Mouse (Mus musculus): ENCODE data around the gene Sult6b2.

The Sult6b2 gene

DNA sequence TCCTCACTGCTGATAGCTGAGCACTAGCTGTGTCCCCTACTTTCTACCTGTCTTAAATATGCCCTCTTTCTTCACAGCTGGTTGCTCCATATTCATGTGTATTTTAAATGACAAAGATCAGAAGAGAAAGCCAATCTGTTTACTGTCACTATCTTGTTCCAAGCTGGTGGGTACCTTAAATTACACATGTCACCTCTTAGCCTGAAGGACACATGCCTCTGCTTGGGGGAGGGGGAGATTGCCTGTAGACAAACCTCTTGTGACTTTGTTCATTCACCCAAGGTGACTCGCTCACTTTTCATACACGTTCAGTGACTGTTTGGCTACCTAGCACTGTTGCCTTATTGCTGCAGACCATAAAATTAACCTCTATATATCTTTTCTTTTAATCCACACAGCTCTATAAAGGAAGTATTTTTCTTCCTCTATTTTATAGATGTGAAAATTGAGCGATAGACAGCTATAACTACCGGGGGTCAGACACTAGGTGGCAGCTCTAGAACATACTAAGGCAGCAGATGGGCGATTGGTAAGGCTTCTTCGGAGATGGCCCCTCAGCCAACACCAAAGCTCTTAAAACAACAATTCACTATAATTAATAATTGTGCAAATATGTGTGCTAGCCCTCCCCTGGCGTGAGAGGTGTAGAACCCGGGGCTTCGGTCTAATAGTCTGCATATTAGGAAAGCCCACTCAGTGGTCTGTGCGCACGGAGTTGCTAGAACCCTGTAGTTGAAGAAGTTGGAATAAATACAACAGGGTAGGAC is 25.1 kb downstream of the Sult6b2 start:
- ATAC-seq (ENCODE audit: low TSS enrichment), result peak; percentile 79

DNA sequence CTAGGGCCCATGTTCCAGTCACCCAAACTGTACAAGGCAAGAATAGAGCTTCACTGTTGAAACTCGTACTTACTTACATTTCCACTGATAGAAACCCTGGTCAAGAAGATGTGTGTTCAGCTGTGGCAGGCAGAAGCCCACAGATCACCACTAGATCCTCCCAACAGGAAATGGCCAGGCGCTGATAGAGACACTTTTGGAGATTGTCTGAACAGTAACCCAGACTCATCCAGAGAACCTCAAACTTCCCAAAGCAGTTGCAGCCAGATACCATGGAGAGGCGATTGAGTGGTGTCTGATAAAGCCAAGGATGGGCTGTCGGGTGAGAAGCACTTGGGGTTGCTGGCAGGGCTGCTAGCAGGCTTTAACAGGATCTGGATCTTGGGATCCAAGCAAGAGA is 27.4 kb downstream of the Sult6b2 start:
- no peak for ATAC-seq (ENCODE audit: low TSS enrichment)

DNA sequence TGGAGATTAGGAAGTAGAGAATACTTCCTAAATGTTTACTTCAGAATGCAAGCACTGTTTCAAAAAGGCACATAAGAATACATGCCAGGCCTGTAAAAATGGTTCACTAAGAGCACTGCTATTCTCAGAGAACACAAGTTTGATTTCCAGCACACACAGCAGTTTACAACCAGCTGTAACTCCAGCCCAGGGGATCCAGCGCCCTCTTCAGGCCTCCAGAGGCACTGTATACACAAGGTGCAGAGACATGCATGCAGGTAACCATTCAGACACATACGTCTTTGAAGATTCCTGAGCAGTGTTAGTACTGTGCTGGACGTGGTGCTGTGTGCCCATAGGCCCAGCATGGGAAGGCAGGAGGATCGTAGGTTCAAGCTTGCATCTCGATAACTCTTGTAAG is 30.7 kb downstream of the Sult6b2 start:
- no peak for ATAC-seq (ENCODE audit: low TSS enrichment)

DNA sequence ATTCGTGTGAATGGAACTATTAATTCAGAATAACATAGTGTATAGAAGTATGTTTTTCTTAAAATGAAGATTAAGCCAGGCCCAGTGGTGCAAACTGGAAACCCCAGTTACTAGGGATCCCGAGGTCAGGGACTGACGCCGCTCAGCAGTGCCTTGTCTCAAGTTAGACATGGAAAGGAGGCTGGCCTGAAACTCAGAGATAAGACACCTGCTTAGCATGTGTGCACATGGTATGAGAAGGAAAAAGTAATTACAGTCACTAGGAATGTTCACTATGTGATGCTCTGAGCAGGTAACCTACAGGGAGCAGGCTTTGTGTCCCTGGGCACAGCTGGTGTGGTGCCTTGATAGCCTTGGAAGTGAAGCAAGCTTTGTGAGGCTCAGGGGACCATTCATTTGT is 32.7 kb downstream of the Sult6b2 start:
- ATAC-seq (ENCODE audit: low TSS enrichment), result no peak

DNA sequence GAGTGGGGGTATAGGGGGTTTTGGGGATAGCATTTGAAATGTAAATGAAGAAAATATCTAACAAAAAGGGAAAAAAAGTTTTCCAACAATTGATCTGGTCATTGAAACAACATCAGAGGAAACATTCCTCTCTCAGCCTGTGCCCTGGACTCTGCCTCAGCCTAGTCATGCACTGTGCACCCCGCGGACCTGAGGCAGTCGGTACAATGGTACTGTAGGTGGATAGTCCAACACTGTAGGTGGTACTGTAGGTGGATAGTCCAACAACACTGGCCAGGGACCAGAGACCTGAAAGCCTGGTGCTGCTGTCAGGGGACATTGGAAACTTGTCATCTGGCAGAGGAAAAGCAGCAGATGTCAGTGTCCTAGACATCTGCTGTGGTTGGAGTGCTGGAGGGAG is 34.4 kb downstream of the Sult6b2 start:
- no peak for ATAC-seq (ENCODE audit: low TSS enrichment)

DNA sequence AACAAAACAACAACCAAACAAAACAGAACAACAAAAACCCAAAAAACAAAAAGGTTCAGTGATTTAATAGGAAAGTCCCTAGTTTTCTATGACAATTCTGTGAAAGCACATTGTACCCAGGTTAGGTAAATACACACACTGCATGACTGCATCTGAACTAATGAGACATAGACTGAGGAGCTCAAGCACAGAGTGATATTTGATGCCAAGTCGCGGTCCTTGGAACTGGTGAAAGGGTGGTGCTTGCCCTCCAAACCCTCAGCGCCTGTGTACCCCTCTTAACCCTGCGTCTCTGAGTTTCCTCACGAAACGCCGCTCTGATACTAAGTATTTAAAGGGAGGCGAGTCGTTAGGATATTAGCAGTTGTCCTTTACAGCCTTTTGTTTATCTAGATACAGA is 37.0 kb downstream of the Sult6b2 start:
- ATAC-seq (ENCODE audit: low TSS enrichment), result no peak

DNA sequence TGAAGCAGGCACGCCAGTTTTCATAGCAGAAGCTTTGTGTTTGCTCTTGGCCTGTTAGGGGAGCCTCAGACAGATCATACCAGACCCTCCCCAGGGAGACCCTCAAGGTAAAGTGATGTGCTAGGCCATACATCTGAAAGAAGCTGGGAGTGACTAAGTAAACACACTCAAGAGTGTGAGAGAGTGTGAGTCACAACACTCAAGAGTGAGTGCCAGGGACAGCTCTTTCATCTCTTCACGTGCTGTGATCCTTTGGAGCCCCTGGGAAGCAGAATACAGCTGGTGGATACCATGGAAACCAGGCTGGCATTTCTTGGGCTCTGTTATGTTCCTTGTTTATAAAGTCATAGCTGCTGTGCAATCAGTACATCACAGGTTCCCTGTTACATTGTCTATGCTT is 39.4 kb downstream of the Sult6b2 start:
- no peak for ATAC-seq (ENCODE audit: low TSS enrichment)

DNA sequence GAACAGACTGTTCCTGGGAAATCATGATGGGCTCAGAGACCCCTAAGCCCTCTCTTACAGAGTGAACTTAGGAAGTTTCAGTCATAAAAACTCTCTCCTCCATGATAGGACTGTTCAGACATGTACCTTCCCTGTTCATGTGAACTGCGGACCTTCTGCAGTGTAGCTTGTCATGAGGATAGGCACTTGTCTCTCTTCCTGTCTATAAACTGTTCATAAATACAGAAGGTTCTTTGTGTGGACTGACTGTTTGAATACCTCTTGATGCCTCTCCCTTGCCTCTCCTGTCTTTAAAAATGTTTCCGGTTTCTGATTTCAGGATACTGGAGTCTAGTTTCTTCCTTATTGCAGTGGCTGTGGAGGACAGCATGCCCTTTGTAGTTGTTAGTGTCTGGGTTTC is 44.7 kb downstream of the Sult6b2 start:
- ATAC-seq (ENCODE audit: low TSS enrichment), result no peak

DNA sequence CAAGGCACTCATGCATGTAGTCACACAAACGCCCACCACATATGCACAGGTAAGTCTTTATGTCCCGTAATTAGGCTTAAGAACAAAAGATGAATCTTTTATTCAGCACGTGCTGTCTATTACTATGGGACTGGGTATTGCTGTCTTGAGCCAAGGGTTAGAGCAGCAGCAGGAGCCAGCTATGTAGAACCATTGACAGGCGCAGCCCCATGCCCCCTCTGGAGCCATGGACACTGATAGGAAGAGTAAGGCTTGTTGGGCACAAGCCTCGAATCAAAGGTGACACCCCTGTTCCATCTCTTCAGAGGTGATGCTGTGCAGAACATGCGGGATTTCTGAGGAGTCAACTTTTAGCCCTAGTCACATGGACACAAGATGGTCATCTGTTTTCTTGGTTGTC is 45.7 kb downstream of the Sult6b2 start:
- ATAC-seq (ENCODE audit: low TSS enrichment), result no peak

DNA sequence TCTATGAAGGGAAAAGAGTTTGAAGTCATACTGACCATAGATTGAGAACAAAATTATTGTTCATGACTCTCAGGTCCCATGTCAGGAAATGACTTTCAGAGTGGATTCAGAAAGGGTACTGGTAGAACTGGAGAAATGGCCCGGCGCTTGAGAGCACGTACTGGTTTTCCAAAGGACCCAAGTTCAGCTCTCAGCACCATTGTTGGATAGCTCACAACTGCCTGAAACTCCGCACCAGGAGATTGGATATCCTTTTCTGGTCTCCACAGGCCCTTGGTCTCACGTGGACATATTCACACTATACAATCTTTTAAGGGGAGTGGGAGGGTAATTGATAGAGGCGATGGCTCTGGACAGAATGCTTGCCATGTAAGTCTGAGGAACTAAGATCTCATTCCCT is 46.3 kb downstream of the Sult6b2 start:
- no peak for ATAC-seq (ENCODE audit: low TSS enrichment)

DNA sequence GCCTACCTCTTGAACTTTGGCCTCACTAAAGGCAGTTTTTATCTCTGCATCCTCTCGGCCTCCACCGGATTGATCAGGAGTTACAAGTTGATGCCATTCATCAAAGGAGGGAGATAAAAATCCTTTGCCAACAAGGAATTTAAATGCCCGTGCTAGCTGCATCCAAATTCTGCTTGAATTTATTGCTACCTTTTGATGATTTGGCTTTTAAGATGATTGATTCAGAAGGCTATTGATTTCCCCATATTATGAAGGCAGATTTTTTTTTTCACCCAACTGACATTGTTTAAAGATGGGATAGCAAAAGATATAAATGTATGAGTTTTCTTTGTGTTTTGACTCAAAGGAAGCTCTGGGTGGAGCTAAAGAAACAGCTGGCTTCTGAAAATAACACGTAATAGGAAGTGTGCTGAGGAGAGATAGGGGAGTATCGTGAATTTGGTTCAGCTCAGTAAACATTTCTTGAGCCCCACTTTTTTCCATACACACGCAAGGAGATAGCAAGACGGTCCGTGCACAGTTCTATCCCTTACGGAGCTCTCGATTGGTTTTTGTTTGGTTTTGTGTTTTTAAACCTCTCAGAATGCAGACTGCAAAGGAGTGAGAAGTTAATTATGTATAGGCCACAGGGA is 46.9 kb downstream of the Sult6b2 start:
- no peak for ATAC-seq (ENCODE audit: low TSS enrichment)

DNA sequence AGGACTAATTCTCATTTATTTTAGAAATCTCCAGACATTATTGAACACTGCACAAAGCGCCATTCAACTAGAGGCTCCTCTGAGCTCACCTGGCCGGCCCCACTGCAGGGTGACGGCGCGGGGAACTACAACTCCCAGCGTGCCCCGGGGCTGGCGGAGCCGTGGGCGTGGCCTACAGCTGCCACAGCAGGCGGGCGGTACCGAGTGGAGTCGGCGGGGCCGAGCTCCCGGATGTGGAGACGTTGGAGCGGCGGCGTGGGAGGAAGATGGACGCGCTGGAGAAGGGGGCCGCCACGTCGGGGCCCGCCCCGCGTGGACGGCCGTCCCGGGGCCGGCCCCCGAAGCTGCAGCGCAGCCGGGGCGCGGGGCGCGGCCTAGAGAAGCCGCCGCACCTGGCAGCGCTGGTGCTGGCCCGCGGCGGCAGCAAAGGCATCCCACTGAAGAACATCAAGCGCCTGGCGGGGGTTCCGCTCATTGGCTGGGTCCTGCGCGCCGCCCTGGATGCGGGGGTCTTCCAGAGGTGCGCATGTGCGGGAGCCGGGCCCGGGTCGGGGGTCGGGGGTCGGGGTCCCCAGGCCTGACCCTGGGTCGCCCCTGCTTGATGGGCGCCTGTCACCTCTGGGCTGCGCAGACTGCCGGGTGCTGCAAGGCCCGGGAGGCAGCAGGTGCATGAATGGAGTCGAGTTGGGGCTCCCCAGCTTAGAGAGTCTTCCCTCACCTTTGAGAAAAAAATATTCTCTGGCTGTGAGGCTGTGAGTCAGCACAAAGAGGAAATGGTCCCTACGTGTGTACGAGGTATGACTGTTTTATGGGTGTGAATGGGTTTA is 47.6 kb downstream of the Sult6b2 start, which contains the start of gene Cmas:
Gene Cmas, plus strand, starts transcription at position 180 of the 827 bp plus-strand sequence.
- peak; percentile 91 for ATAC-seq (ENCODE audit: low TSS enrichment)

DNA sequence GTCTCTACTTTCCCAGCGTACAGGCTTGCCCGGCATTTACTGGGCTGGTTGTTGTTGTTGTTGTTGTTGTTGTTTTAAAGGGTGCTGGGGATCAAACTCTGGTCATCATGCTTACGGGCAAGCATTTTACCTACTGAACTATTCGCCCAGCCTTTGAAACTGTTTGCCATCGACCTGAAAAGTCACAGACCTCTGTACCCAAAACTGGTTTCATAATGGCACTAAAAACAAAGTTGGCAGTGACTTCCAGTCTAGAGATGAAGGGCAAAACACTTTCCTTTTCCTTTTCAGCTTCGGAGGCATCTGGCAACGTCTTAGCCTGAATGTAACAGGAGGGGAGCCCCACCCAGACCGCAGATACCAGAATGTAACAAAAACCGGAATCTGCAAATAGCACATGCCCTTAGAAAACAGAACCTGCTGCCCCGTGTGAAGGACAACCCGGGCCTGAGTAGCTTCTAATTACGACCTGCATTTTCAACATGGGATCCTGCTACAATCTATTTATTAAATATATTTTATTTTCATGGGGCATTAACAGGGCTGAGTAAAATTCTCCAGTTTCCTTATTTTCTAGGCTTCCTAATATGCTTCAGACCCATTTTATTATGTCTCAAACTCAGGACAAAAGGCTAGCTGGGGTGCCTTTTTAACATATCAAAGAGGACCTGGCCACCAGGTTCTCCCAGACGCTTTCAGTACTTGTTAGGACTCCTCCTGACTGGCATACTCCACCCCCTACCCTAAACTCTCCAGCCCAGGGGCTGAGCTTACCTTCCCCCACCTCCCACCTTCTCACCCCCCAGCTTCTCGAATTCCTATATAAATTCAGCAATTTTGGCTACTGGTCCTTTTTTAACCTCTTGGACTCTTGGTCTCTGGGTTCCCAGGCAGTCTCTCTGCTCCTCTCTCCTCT is 51.7 kb downstream of the Sult6b2 start:
- no peak for ATAC-seq (ENCODE audit: low TSS enrichment)

DNA sequence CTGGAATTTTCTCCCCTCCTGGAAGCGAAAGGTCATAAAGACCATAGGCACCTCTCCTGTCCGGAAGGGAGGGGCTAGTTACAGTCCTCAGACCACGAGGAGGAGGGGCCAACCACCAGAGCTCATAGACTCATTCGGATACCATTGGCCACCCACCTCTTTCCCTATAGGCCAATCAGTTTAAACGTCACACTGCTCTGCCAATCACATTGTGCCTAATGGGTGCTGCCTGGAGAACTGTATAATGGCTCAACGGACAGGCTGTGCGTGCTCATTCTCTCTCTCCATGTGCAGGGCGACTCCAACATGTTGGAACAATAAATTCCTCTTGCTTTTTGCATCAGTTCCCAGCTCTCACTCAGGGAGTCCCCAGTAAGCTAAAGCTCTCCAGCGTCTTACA is 52.9 kb downstream of the Sult6b2 start:
- ATAC-seq (ENCODE audit: low TSS enrichment), result no peak

DNA sequence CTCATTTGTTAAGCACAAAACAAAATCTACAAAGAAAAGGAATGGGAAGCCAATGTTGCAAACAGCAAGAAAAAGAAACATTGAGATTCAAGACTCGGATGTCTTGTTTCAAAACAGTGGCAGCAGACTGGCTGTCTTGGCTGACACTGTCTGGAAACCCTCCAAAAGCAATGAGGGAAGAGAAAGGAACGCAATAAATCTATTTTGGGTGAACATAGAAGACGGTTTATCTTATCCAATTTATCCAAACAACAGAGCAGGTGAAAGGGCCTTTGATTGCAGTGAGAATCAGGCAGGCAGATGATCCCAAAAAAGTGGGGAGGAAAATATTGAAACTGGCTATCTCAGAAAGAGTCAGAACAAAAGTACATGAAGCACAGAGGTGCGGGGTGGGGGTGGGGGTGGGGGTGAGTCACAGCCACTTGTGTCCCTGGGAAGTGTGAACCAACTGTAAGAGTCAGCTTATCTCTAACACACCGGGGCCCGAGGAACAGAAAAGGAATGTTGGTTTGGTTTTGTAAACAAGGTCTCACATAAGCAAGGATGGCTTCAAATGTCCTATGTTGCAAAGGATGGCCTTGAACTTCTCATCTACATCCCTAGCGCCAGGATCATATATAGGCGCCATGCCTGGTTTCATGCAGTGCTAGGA is 56.1 kb downstream of the Sult6b2 start:
- 0 out of 2 replicates have a peak, but pooled peaks have one; percentile 41 for ATAC-seq (ENCODE audit: low TSS enrichment)

DNA sequence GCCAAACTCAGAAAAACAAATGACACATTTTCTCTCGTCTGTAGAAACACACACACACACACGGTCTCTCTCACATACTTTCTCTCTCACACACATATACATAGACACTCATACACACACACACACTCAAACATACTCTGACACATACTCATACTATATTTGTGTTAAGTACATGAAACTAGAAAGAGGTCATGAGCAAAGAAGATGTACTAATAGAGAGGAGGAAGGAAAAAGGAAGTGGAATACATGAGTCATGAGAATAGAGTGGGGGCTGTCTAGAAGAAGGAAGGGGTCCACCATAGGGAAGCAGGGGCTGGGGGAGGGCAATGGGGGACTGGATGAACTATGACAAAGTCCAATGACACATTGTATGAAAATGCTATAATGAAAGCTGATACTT is 57.1 kb downstream of the Sult6b2 start:
- no peak for ATAC-seq (ENCODE audit: low TSS enrichment)

DNA sequence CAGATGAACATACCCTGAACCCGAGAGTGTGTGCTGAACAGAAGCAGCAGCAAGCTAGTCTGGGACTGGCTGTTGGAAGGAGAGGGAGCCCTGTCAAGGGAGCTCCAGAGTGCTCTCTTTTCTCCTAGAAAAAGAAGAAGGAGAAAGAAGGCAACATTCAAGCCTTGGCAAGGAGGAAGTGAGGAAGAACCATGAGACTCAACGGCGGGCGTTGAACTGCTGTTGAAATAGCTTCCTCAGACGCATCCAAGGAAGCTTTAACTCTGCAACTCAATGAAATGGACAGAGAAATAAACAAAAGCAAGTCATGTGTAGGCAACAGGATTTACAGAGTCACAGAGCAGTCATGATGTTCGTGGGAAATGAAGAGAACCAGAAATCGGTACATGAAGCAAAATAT is 57.5 kb downstream of the Sult6b2 start:
- peak; percentile 57 for ATAC-seq (ENCODE audit: low TSS enrichment)

DNA sequence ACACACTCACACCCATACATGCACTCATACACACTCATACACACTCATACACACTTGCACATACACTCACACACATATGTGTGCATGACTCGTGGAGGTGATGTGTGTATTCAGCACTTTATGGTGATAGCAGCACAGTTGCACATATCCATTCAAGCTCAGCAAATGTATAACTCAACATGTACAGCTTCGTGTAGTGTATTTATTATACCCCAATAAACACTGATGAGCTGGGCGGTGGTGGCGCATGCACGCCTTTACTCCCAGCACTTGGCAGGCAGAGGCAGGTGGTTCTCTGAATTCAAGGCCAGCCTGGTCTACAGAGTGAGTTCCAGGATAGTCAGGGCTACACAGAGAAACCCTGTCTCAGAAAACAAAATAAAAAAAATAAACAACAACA is 58.8 kb downstream of the Sult6b2 start:
- ATAC-seq (ENCODE audit: low TSS enrichment), result no peak

DNA sequence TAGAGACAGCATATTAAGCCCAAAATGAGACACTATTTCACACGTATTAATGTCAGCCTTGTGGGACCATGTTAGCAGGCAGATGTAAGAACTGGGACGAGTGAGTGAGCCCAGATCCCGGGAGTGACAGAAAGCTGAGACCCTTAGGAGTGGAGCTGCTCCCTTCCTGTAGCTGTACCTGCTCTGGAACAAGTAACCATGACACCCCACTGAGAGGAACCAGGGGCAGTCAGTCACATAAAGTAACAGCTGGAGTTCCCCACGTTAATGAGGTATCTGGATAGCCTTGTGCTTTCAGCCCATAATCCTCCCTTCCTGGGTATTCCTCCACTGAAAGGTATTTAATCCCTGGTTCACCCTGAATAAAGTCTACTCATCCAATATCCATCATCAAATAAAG is 61.1 kb downstream of the Sult6b2 start:
- no peak for ATAC-seq (ENCODE audit: low TSS enrichment)

DNA sequence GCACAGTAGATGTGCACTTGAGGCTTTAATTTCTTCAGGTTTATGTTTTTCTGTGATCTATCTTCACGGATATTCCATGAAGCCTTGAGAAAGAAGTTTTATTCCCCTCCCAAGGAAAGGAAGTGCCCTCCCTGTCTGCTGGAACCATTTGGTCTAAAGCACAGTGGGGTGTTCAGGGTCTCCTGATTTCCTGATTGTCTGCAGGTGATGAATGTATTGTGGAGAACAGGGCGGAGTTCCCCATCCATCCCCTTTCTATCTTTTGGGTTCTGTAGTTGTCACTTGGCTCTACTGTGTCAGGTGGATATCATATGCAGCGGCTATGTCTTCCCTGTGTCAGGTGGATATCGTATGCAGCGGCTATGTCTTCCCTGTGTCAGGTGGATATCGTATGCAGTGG is 62.5 kb downstream of the Sult6b2 start:
- no peak for ATAC-seq (ENCODE audit: low TSS enrichment)

DNA sequence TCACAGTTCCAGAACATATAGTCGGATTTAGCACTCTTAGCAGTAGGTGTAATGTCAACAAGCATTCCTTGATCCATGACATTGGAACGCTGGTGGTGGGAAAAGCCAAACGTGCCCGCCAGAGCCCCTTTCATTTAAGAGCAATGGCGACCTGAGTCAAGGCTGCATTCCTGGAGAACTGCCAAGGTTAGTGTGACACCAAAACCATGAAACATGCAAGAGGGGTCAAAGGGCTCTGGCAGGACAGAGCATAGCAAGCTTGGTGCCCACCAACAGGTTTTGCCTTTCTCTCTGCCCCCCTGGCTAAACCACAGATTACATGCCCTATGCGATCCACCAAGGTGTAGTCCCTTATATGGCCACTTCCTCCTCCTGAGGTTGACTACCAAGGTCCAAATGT is 65.7 kb downstream of the Sult6b2 start:
- no peak for ATAC-seq (ENCODE audit: low TSS enrichment)

All from frontal cortex, adult (tissue).